ENCODE assay signal across 9 mouse cellular contexts in genomic region chr5:24724805-24725204, GRCm38 (mm10). TPM values are rescaled to one million over a fixed set of nuclear protein-coding genes. Genes with fewer than 3 reads are reported as not detected.
A peak's percentile ranks its signal among the peaks of the same experiment; 100 is the strongest.
DNase-seq lines count a peak whose midpoint lies in the region; ATAC-seq and TF ChIP-seq lines count a peak whose summit lies in the region.
"Had no signal": no experiment of that assay in that cellular context is flagged by ENCODE, and none has a peak within 500 bp of the region (broad histone marks: within the 10 kb centered on the region; RNA-seq: fewer than 3 reads in every experiment).

No protein-coding gene starts in this region.

- H3K9ac ChIP-seq in kidney, postnatal 0 days (ENCODE audit: low read depth, low read length) = no peak overlapping the region; the same call in 1 of the 2 replicates
- no peak overlapping the region for H3K9ac ChIP-seq in embryonic facial prominence, embryonic 15.5 days
- H3K9ac ChIP-seq in hindbrain, postnatal 0 days (replicated peaks; ENCODE audit: low read length) = no peak overlapping the region

- intact Hi-C loops in left cerebral cortex, postnatal 4 days (cut with DNase I) = no loop called here

- peak; percentile 81 for ATAC-seq in kidney, postnatal 0 days (replicated peaks; ENCODE audit: low FRiP score, low read depth)
- ATAC-seq in embryonic facial prominence, embryonic 15.5 days (ENCODE audit: insufficient number of reproducible peaks, low FRiP score, low TSS enrichment, low read depth) = peak; percentile 66; the same call in 1 of the 2 replicates
- no peak; the same call in 1 of the 2 replicates for ATAC-seq in hindbrain, postnatal 0 days

- no peaks in the 10 kb centered on the region for H3K9me3 ChIP-seq in kidney, postnatal 0 days (replicated peaks; ENCODE audit: low read length)
- H3K9me3 ChIP-seq in embryonic facial prominence, embryonic 15.5 days (replicated peaks) = no peaks in the 10 kb centered on the region
- H3K9me3 ChIP-seq in hindbrain, postnatal 0 days (ENCODE audit: low read length) = no peaks in the 10 kb centered on the region

- 45% methylated on average over 5 of the region's 5 CpGs for WGBS in kidney, postnatal 0 days
- 29% methylated on average over 5 of the region's 5 CpGs for WGBS in embryonic facial prominence, embryonic 15.5 days
- 56% methylated on average over 5 of the region's 5 CpGs for WGBS in hindbrain, postnatal 0 days

- TF ChIP-seq CTCF in kidney, postnatal 0 days (IDR thresholded peaks at IDR 0.05; ENCODE audit: low read depth) = no peak
- no peak for TF ChIP-seq CTCF in hindbrain, postnatal 0 days (IDR thresholded peaks at IDR 0.05; ENCODE audit: low read depth)

- peak; percentile 55 for DNase-seq in kidney, postnatal 0 days (ENCODE audit: low spot score)
- DNase-seq in kidney, adult 18-20 months = no peak
- DNase-seq in hindbrain, postnatal 0 days (ENCODE audit: low spot score) = no peak
- DNase-seq in neural tube, embryonic 10.5 days (ENCODE audit: extremely low spot score, low spot score) = peak; percentile 29
- no peak for DNase-seq in cerebellum, adult 9-10 months
- DNase-seq in left cerebral cortex, postnatal 4 days = no peak
- no peak for DNase-seq in B cell, adult 2 months

- H3K4me3 ChIP-seq in kidney, postnatal 0 days (replicated peaks; ENCODE audit: low read depth, low read length) = no peak overlapping the region
- no peak overlapping the region for H3K4me3 ChIP-seq in embryonic facial prominence, embryonic 15.5 days (replicated peaks)
- no peak overlapping the region for H3K4me3 ChIP-seq in hindbrain, postnatal 0 days (ENCODE audit: low read length)

- peaks cover 22% of the 10 kb centered on the region for H3K4me1 ChIP-seq in kidney, postnatal 0 days (replicated peaks; ENCODE audit: insufficient read depth, low read length)
- peaks cover 47% of the 10 kb centered on the region for H3K4me1 ChIP-seq in embryonic facial prominence, embryonic 15.5 days
- no peaks in the 10 kb centered on the region for H3K4me1 ChIP-seq in hindbrain, postnatal 0 days (ENCODE audit: insufficient read depth, low read length)

- no peaks in the 10 kb centered on the region for H3K27me3 ChIP-seq in kidney, postnatal 0 days (ENCODE audit: insufficient read depth, low read length)
- H3K27me3 ChIP-seq in embryonic facial prominence, embryonic 15.5 days = no peaks in the 10 kb centered on the region
- H3K27me3 ChIP-seq in hindbrain, postnatal 0 days (ENCODE audit: insufficient read depth, low read length) = peaks cover 7% of the 10 kb centered on the region; the same call in 1 of the 2 replicates

- H3K36me3 ChIP-seq in kidney, postnatal 0 days (ENCODE audit: insufficient read depth, low read length) = 0 out of 2 replicates have a peak, but pooled peaks cover under 1% of the 10 kb centered on the region
- peaks cover 18% of the 10 kb centered on the region for H3K36me3 ChIP-seq in embryonic facial prominence, embryonic 15.5 days
- no peaks in the 10 kb centered on the region for H3K36me3 ChIP-seq in hindbrain, postnatal 0 days (ENCODE audit: insufficient read depth, low read length)

- H3K4me2 ChIP-seq in kidney, postnatal 0 days (ENCODE audit: low read length) = no peak overlapping the region
- peak overlapping the region; percentile 22 for H3K4me2 ChIP-seq in embryonic facial prominence, embryonic 15.5 days (replicated peaks)
- no peak overlapping the region for H3K4me2 ChIP-seq in hindbrain, postnatal 0 days (ENCODE audit: low read depth, low read length)

- peak overlapping the region; percentile 73 for H3K27ac ChIP-seq in kidney, postnatal 0 days
- H3K27ac ChIP-seq in embryonic facial prominence, embryonic 15.5 days (replicated peaks) = peak overlapping the region; percentile 84
- H3K27ac ChIP-seq in hindbrain, postnatal 0 days = peak overlapping the region; percentile 42; the same call in 1 of the 2 replicates

RNA-seq across cellular contexts. Expression of gene Wdr86, which starts 5.7 kb away (rescaled TPM):
- polyA plus RNA-seq in kidney, postnatal 0 days (2015; fragmentation: Nextera tagmentation; extraction: Ambion mirVana) = 21.3 and 21.9 TPM in 2 replicates
- 31.3 and 35.9 TPM in 2 replicates for polyA plus RNA-seq in embryonic facial prominence, embryonic 15.5 days (2015; fragmentation: Nextera tagmentation; extraction: Ambion mirVana)
- total RNA-seq in hindbrain, postnatal 0 days (2014; rRNA removed) = 15.4 and 16.0 TPM in 2 replicates
- polyA plus RNA-seq in hindbrain, postnatal 0 days (2015; fragmentation: Nextera tagmentation; extraction: Ambion mirVana) = 7.8 and 8.0 TPM in 2 replicates
- total RNA-seq in left cerebral cortex, postnatal 4 days (2021) = 1 to 10 TPM; 2.6 to 3.3 TPM

RNA-seq across cellular contexts. Expression of gene Crygn, which starts 33.0 kb away (rescaled TPM):
- polyA plus RNA-seq in kidney, postnatal 0 days (2015; fragmentation: Nextera tagmentation; extraction: Ambion mirVana) = 5.8 and 7.1 TPM in 2 replicates
- 2.6 and 2.8 TPM in 2 replicates for polyA plus RNA-seq in embryonic facial prominence, embryonic 15.5 days (2015; fragmentation: Nextera tagmentation; extraction: Ambion mirVana)
- not detected in 2 replicates for total RNA-seq in hindbrain, postnatal 0 days (2014; rRNA removed)
- polyA plus RNA-seq in hindbrain, postnatal 0 days (2015; fragmentation: Nextera tagmentation; extraction: Ambion mirVana) = 4.7 and 5.4 TPM in 2 replicates
- total RNA-seq in left cerebral cortex, postnatal 4 days (2021) = 1 to 10 TPM in 1 of 2 experiments, not detected in 1; 3.9 TPM
- total RNA-seq: left cerebral cortex, postnatal 10 days had no signal

RNA-seq across cellular contexts. Expression of gene Nub1, which starts 39.5 kb away (rescaled TPM):
- 35.2 and 35.3 TPM in 2 replicates for polyA plus RNA-seq in kidney, postnatal 0 days (2015; fragmentation: Nextera tagmentation; extraction: Ambion mirVana)
- 31.5 and 34.4 TPM in 2 replicates for polyA plus RNA-seq in embryonic facial prominence, embryonic 15.5 days (2015; fragmentation: Nextera tagmentation; extraction: Ambion mirVana)
- total RNA-seq in hindbrain, postnatal 0 days (2014; rRNA removed) = 33.8 and 37.1 TPM in 2 replicates
- polyA plus RNA-seq in hindbrain, postnatal 0 days (2015; fragmentation: Nextera tagmentation; extraction: Ambion mirVana) = 40.5 and 42.5 TPM in 2 replicates
- 10 to 100 TPM; 75.3 to 76.6 TPM for total RNA-seq in left cerebral cortex, postnatal 4 days (2021)

Comparison
In these comparisons a context has a peak if more than half of its experiments do, and no peak if none do; other contexts are left out.
1. DNase-seq: peak in kidney, postnatal 0 days (single experiment) and neural tube, embryonic 10.5 days (single experiment); none in kidney, adult 18-20 months (single experiment), hindbrain, postnatal 0 days (single experiment), cerebellum, adult 9-10 months (single experiment), left cerebral cortex, postnatal 4 days (single experiment) and B cell, adult 2 months (0 of 2).
2. Peak in every context shown above with its lines, with median percentiles within 50 percentile points of each other: H3K27ac ChIP-seq.